Mouse (Mus musculus): Measurements from ENCODE around the gene Abi3bp. TPM values are rescaled to one million over a fixed set of nuclear protein-coding genes. Genes with fewer than 3 reads are reported as not detected.

Abi3bp gene
- polyA plus RNA-seq (2016; fragmentation: Nextera tagmentation; extraction: Ambion mirVana) = 0.11 and 0.12 TPM in 2 replicates

- H3K4me2 ChIP-seq = no peak within 1 kb of the TSS
- ATAC-seq = no peak
- H3K9ac ChIP-seq = no peak within 1 kb of the TSS
- H3K4me1 ChIP-seq = no peaks in the 10 kb centered on the region
- 44% methylated on average over 11 of the region's 11 CpGs for WGBS (ENCODE audit: insufficient replicate concordance)
- no peaks in the 10 kb centered on the region for H3K27me3 ChIP-seq (replicated peaks)
- no peaks in the 10 kb centered on the region for H3K9me3 ChIP-seq (replicated peaks)
- no peak within 1 kb of the TSS for H3K4me3 ChIP-seq
- no peak within 1 kb of the TSS for H3K27ac ChIP-seq
- H3K36me3 ChIP-seq = no peaks in the 10 kb centered on the region
Observed at GRCm38 (mm10) chr16:56477677-56478574, at the start of gene Abi3bp. TSS of gene Abi3bp (plus strand) at chr16:56477878.

GRCm38 (mm10) chr16:56435293-56436185 is 42.1 kb upstream of the Abi3bp start:
- 49% methylated on average over 4 of the region's 4 CpGs for WGBS (ENCODE audit: insufficient replicate concordance)
- H3K4me2 ChIP-seq = no peak overlapping the region
- no peak overlapping the region for H3K9ac ChIP-seq
- H3K4me1 ChIP-seq = no peaks in the 10 kb centered on the region
- H3K4me3 ChIP-seq = no peak overlapping the region
- H3K27me3 ChIP-seq (replicated peaks) = no peaks in the 10 kb centered on the region
- ATAC-seq = no peak
- H3K9me3 ChIP-seq (replicated peaks) = no peaks in the 10 kb centered on the region
- H3K36me3 ChIP-seq = no peaks in the 10 kb centered on the region
- H3K27ac ChIP-seq = no peak overlapping the region

GRCm38 (mm10) chr16:56440243-56440642 is 37.4 kb upstream of the Abi3bp start:
- H3K9me3 ChIP-seq (replicated peaks) = no peaks in the 10 kb centered on the region
- no peaks in the 10 kb centered on the region for H3K36me3 ChIP-seq
- no peak for ATAC-seq
- no peaks in the 10 kb centered on the region for H3K27me3 ChIP-seq (replicated peaks)
- no peak overlapping the region for H3K9ac ChIP-seq
- H3K4me2 ChIP-seq = no peak overlapping the region
- no peak overlapping the region for H3K4me3 ChIP-seq
- no peak overlapping the region for H3K27ac ChIP-seq
- WGBS (ENCODE audit: insufficient replicate concordance) = 61% methylated on average over 4 of the region's 4 CpGs
- H3K4me1 ChIP-seq = no peaks in the 10 kb centered on the region

- WGBS (ENCODE audit: insufficient replicate concordance) = 56% methylated on average over 5 of the region's 5 CpGs
- Histone ChIP-seq H3K27ac (no peak overlapping the region), H3K36me3 (no peaks in the 10 kb centered on the region), H3K9ac (no peak overlapping the region), H3K9me3 (replicated peaks) (no peaks in the 10 kb centered on the region), H3K4me1 (no peaks in the 10 kb centered on the region), H3K4me3 (no peak overlapping the region), H3K4me2 (no peak overlapping the region), H3K27me3 (replicated peaks) (no peaks in the 10 kb centered on the region)
- no peak for ATAC-seq
Observed at GRCm38 (mm10) chr16:56441113-56441512, 36.6 kb upstream of the Abi3bp start.

GRCm38 (mm10) chr16:56441658-56442344 is 35.9 kb upstream of the Abi3bp start:
- H3K4me1 ChIP-seq = no peaks in the 10 kb centered on the region
- H3K9me3 ChIP-seq (replicated peaks) = no peaks in the 10 kb centered on the region
- no peak overlapping the region for H3K4me2 ChIP-seq
- no peaks in the 10 kb centered on the region for H3K36me3 ChIP-seq
- ATAC-seq = no peak
- no peak overlapping the region for H3K4me3 ChIP-seq
- WGBS (ENCODE audit: insufficient replicate concordance) = 68% methylated on average over 7 of the region's 7 CpGs
- H3K27ac ChIP-seq = no peak overlapping the region
- no peak overlapping the region for H3K9ac ChIP-seq
- H3K27me3 ChIP-seq (replicated peaks) = no peaks in the 10 kb centered on the region

- Histone ChIP-seq H3K9ac (no peak overlapping the region), H3K9me3 (replicated peaks) (no peaks in the 10 kb centered on the region), H3K27me3 (replicated peaks) (no peaks in the 10 kb centered on the region), H3K4me1 (no peaks in the 10 kb centered on the region), H3K4me2 (no peak overlapping the region), H3K27ac (no peak overlapping the region), H3K36me3 (no peaks in the 10 kb centered on the region), H3K4me3 (no peak overlapping the region)
- 50% methylated on average over 2 of the region's 2 CpGs for WGBS (ENCODE audit: insufficient replicate concordance)
- no peak for ATAC-seq
Observed at GRCm38 (mm10) chr16:56451482-56451881, 26.2 kb upstream of the Abi3bp start.

- Histone ChIP-seq H3K36me3 (no peaks in the 10 kb centered on the region), H3K4me2 (no peak overlapping the region), H3K27me3 (replicated peaks) (no peaks in the 10 kb centered on the region), H3K9me3 (replicated peaks) (no peaks in the 10 kb centered on the region), H3K9ac (no peak overlapping the region), H3K27ac (no peak overlapping the region), H3K4me3 (no peak overlapping the region), H3K4me1 (no peaks in the 10 kb centered on the region)
- 47% methylated on average over 1 of the region's 1 CpGs for WGBS (ENCODE audit: insufficient replicate concordance)
- no peak for ATAC-seq
Observed at GRCm38 (mm10) chr16:56451923-56452322, 25.8 kb upstream of the Abi3bp start.

GRCm38 (mm10) chr16:56458052-56458754 is 19.5 kb upstream of the Abi3bp start:
- Histone ChIP-seq H3K9ac (no peak overlapping the region), H3K4me3 (no peak overlapping the region), H3K27ac (no peak overlapping the region), H3K4me1 (no peaks in the 10 kb centered on the region), H3K9me3 (replicated peaks) (no peaks in the 10 kb centered on the region), H3K27me3 (replicated peaks) (no peaks in the 10 kb centered on the region), H3K36me3 (no peaks in the 10 kb centered on the region), H3K4me2 (no peak overlapping the region)
- 66% methylated on average over 8 of the region's 8 CpGs for WGBS (ENCODE audit: insufficient replicate concordance)
- ATAC-seq = no peak

GRCm38 (mm10) chr16:56473160-56473559 is 4.5 kb upstream of the Abi3bp start:
- Histone ChIP-seq H3K36me3 (no peaks in the 10 kb centered on the region), H3K4me3 (no peak overlapping the region), H3K27me3 (replicated peaks) (no peaks in the 10 kb centered on the region), H3K4me2 (no peak overlapping the region), H3K4me1 (no peaks in the 10 kb centered on the region), H3K9ac (no peak overlapping the region), H3K27ac (no peak overlapping the region), H3K9me3 (replicated peaks) (no peaks in the 10 kb centered on the region)
- ATAC-seq = no peak
- 73% methylated on average over 2 of the region's 2 CpGs for WGBS (ENCODE audit: insufficient replicate concordance)

- Histone ChIP-seq H3K4me1 (no peaks in the 10 kb centered on the region), H3K9ac (no peak overlapping the region), H3K36me3 (no peaks in the 10 kb centered on the region), H3K27me3 (replicated peaks) (no peaks in the 10 kb centered on the region), H3K27ac (no peak overlapping the region), H3K4me2 (no peak overlapping the region), H3K9me3 (replicated peaks) (no peaks in the 10 kb centered on the region), H3K4me3 (no peak overlapping the region)
- ATAC-seq = no peak
- WGBS (ENCODE audit: insufficient replicate concordance) = 78% methylated on average over 5 of the region's 5 CpGs
Observed at GRCm38 (mm10) chr16:56475676-56476075, 2.0 kb upstream of the Abi3bp start.

GRCm38 (mm10) chr16:56478575-56479191 is 1.0 kb downstream of the Abi3bp start:
- Histone ChIP-seq H3K4me3 (no peak overlapping the region), H3K4me2 (no peak overlapping the region), H3K27ac (no peak overlapping the region), H3K9ac (no peak overlapping the region), H3K36me3 (no peaks in the 10 kb centered on the region), H3K9me3 (replicated peaks) (no peaks in the 10 kb centered on the region), H3K27me3 (replicated peaks) (no peaks in the 10 kb centered on the region), H3K4me1 (no peaks in the 10 kb centered on the region)
- no peak for ATAC-seq
- 49% methylated on average over 12 of the region's 12 CpGs for WGBS (ENCODE audit: insufficient replicate concordance)
